Mouse (Mus musculus): Measurements from ENCODE around the gene Gm49405.
"Not testable (repeated sequence)": the region's sequence is repeated elsewhere in the genome, so short reads cannot be mapped to it uniquely, and the experiment has no call there.

Gm49405 gene

GRCm38 (mm10) chr19:4000119-4000900, at the start of gene Gm49405, which contains the start of gene Nudt8:
Gene Gm49405 (plus strand): TSS chr19:4000626.
Gene Nudt8 (plus strand): TSS chr19:4000580.
- DNase-seq (ENCODE audit: low read depth, low spot score) = peak; percentile 97

DNA sequence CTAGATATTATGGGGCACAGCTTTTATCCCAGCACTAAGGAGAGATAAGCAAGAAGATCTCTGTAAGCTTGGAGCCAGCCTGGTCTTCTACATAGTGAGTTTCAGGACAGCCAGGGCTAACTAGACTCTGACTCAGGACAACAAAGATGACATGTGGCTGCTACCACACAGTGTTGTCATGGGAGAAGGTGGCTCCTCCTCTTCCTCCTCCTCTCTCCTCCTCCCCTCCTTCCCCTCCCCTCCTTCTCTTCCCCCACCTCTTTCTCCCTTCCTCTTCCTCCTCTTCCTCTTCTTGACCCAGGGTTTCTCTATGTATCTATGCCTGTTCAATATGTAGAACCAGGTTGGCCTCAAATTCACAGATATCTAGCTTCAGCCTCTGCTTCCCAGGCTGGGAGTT, 49.0 kb upstream of the Gm49405 start:
- no peak for DNase-seq (ENCODE audit: low read depth, low spot score)

DNA sequence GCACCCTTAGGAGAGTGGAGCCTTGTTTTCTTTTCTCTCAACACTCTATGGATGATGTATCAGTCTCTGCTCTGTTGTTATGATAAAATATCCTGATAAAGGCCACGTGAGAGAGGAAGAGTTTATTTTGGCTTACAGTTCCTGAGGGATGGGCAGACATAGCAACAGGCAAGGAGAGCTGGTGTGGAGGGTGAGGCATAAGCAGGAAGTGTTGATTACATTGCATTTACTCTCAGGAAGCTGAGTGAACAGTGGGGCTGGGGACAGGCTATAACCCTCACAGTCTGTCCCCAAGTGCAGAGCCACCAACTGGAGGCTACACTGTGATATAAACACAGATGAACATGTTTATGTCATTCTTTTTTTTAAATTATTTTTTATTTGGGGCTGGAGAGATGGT, 48.3 kb upstream of the Gm49405 start:
- no peak for DNase-seq (ENCODE audit: low read depth, low spot score)

DNA sequence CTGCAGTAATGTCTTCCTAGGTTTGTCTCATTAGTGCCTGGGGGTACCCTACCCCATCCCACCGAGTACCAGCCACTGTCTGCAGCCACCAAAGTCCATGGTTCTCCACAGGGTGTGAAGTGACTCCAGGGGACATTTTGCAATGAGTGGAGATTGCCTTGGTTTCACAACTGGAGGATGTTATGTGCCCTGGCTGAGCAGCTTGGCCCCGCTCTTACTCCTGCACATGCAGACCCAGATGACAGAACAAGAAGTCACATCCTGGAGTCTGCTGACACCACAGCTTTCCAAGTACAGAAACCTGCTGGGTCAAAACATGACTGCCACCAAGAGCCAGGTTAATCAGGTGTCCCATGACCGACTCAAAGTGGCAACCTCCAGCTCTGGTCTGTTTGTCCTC, 45.4 kb upstream of the Gm49405 start:
- DNase-seq (ENCODE audit: low read depth, low spot score) = no peak

- no peak for DNase-seq (ENCODE audit: low read depth, low spot score)
These were observed 44.6 kb upstream of the Gm49405 start for GRCm38 (mm10) chr19:3955804-3956203.

DNA sequence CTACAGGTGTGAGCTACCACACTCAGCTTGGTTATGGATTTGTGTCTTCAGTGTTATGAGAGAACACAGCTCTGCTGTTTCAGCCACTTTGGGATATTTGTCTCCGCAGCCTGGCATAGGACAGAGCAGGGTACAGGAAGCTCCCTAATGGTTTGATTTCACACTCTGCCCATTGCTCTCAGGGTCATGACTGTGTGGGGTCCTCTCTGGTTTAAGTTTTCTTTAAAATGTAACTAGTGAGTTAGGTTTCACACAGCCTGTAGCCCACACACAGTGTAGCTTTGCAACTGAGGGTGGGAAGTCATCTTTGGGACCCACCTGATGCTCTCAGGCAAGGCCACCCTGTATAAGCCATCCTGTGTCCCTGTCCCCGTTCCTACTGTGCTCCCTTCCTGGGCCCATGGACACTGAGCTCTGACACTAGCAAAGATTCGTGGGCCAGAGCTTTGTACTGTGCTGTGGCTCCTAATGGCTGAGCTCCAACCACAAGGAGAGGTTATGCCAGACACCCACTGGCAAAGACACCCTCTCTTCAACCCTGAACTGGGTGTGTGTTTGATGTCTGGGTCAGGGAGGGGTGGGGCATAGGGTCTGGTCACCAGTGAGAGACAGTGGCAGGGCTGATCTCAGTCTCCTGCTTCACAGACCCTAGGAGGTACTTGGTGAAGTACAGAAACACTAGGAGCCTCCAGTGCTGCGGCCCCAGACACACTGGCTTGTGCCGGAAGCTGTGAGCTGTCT, 43.0 kb upstream of the Gm49405 start:
- not testable (repeated sequence) for DNase-seq (ENCODE audit: low read depth, low spot score)

GRCm38 (mm10) chr19:3958470-3958869, 42.0 kb upstream of the Gm49405 start, which contains the start of gene Aldh3b3:
Gene Aldh3b3 (plus strand): TSS chr19:3958645.
- no peak for DNase-seq (ENCODE audit: low read depth, low spot score)

DNA sequence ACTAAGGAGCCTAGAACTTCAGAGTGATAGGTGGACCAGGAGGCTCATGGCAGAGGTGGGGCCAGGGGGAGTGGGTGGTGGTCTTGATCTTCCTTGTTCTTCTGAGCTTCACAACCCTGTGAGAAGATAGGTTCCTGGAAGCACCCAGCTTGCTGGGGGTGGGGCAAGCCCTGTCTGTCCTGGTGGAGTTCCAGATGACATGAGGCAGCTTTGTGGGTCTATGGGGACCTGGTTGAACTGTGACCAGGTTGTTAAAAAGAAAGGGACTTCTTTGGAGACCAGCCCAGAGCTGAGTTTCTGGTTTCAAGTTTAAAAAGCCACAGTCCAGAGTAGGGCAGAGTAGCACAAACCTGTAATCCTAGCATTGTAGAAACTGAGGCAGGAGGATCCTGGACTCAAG, 41.4 kb upstream of the Gm49405 start:
- no peak for DNase-seq (ENCODE audit: low read depth, low spot score)

- DNase-seq (ENCODE audit: low read depth, low spot score) = no peak
These were observed 40.2 kb upstream of the Gm49405 start for GRCm38 (mm10) chr19:3960211-3960610.

GRCm38 (mm10) chr19:3961805-3962204, 38.6 kb upstream of the Gm49405 start:
- not testable (repeated sequence) for DNase-seq (ENCODE audit: low read depth, low spot score)

GRCm38 (mm10) chr19:3962469-3962868, 38.0 kb upstream of the Gm49405 start:
- DNase-seq (ENCODE audit: low read depth, low spot score) = peak; percentile 58

DNA sequence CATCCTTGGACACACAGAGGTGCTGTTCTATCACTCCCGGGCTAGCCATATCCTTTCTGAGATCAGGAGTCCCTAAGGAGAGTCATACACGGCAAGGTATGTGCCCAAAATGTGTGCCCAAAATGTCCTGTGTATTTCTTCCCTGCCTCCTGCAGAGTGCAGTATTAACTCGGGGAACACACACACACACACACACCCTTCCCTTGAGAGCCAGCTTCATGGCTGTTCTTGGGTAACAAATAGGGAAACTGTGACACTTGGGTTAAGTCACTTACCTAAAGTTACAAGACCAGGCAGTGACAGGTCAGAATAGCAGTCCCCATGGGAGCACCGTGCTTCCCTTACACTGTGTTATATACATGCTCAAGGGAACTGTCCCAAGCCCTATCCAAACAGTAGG, 36.4 kb upstream of the Gm49405 start:
- DNase-seq (ENCODE audit: low read depth, low spot score) = no peak

- peak; percentile 52 for DNase-seq (ENCODE audit: low read depth, low spot score)
These were observed 33.9 kb upstream of the Gm49405 start for GRCm38 (mm10) chr19:3966330-3967075.

GRCm38 (mm10) chr19:3967258-3967657, 33.2 kb upstream of the Gm49405 start:
- DNase-seq (ENCODE audit: low read depth, low spot score) = no peak

DNA sequence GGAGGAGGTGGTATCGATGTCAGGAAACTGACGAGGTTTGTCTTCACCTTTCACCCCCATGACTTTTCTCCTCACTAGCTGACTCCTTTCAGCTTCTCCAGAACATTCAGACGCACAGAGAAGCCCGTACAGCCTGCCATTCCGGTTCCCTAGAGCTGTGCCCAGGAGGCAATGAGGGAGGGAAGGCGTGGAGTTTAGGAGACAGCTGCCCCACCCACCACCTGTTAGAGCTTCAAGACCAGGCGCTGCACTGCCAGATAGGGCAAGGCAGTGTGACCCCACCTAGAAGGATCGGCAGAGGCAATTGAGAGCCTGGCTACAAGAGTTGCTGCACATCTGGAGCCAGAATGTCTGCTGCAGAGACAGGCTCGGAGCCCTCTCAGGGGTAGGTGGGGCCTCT, 28.2 kb upstream of the Gm49405 start, which contains the start of gene Aldh3b2:
TSS of gene Aldh3b2 (plus strand) at position 100 of the 400 bp plus-strand sequence.
- DNase-seq (ENCODE audit: low read depth, low spot score) = peak; percentile 36

GRCm38 (mm10) chr19:3974608-3975007, 25.8 kb upstream of the Gm49405 start:
- DNase-seq (ENCODE audit: low read depth, low spot score) = not testable (repeated sequence)

GRCm38 (mm10) chr19:3975866-3976265, 24.6 kb upstream of the Gm49405 start:
- DNase-seq (ENCODE audit: low read depth, low spot score) = no peak

GRCm38 (mm10) chr19:3980309-3980708, 20.1 kb upstream of the Gm49405 start:
- peak; percentile 86 for DNase-seq (ENCODE audit: low read depth, low spot score)

GRCm38 (mm10) chr19:3980917-3981316, 19.5 kb upstream of the Gm49405 start:
- no peak for DNase-seq (ENCODE audit: low read depth, low spot score)

DNA sequence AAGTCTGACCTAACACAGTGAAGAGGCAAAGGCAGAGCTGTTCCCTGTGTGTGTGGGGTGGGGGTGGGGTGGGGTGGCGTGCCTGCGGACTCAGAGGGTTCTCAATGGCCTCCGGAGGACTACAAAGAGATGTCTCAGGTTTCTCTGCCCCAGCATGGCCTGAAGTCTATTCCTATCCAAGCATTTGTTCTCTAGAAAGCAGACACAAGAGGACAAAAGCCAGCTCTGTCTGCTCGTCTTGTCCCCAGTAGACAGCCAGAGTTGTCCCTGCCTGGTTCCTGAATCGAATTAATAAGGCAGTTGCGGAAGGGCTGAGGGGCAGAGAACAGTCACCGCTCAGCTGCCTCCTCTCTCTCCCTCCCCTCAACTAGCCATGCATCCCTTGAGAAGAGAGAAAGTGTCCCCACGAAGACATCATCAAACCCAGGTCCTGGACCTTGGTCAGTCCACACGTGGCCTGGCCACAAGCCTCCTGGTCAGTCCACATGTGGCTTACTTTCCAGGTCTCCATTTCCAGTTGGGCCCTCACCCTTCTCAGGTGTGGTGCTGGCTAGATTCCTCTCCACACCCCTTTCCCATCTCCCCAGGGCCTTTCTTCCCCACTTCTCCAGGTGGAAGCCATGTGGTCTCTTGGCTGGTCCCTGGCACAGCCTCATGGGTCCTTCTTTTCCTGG, 16.8 kb upstream of the Gm49405 start:
- no peak for DNase-seq (ENCODE audit: low read depth, low spot score)

- DNase-seq (ENCODE audit: low read depth, low spot score) = no peak
These were observed 15.2 kb upstream of the Gm49405 start for GRCm38 (mm10) chr19:3985261-3985681.

All from ES-CJ7 (cell line).